Mouse (Mus musculus) B cell, adult 2 months (primary cell): ENCODE measurements around the gene Rcn1.

Experiments used
- DNase-seq, 2 experiments: peaks; one replicate each; pipeline ENCODE4 v3.0.0; 2022

Gene Rcn1

DNA sequence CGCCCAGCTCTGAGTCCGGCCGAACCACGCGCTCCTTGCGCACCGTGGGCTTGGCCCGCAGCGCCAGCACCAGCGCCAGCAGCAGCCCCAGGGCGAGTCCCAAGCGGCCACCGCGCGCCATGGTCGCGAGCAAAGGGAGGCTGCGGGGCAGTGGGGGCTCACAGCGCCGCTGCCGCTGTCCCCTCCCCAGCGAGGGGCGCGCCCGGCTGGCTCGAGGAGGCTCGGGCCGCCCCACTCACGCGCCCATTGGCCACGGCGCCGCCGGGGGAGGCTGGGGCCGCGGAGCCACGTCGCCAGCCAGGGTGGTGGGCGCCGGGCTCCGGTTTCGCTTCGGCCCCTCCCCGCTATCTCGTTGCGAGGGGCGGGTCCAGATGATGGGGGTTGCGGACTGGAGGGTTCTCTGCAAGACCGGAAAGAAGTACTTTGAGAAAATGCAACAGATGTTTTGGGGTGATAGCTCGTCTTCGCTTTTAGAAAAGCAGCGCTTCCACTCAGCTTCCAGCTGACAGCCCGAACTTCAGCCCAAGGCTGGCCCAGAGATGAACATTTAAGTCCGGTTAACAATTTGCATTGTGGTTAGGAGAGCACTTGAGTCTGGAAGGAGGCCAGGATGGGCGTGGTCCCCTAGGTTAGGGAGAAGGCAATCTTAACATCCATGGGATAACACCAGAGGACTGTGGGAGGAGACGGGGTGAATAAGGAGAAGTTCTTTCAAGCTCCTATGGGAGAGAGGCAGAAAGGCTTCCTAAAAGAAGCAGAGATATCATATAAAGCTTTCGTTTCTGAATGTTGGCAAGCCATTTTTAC is at the start of gene Rcn1:
Gene Rcn1 (minus strand): TSS at position 235 of the 807 bp plus-strand sequence.
- DNase-seq: peak; percentile 60 to 61

DNA sequence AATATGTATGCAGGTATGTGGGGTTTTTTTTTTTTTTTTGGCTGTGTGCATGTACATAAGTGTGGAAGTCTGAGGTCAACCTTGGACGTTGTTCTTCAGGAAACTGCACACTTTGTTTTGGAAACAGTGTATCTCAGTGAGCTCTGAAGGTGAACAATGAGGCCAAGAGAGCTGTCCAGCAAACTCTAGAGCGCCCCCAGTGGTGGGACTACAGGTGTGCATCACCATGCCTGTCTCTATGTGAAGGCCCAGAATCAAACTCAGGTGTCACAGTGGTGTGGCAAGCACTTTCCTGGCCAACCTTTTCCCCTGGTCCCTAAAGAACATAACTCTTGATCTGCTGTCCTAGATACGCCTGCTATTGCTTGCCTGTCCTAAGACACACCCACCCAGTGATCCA is 45.0 kb upstream of the Rcn1 start:
- DNase-seq: peak; percentile 5 to 13

- no peak for DNase-seq
These were observed 39.9 kb upstream of the Rcn1 start for GRCm38 (mm10) chr2:105439022-105439421.

DNA sequence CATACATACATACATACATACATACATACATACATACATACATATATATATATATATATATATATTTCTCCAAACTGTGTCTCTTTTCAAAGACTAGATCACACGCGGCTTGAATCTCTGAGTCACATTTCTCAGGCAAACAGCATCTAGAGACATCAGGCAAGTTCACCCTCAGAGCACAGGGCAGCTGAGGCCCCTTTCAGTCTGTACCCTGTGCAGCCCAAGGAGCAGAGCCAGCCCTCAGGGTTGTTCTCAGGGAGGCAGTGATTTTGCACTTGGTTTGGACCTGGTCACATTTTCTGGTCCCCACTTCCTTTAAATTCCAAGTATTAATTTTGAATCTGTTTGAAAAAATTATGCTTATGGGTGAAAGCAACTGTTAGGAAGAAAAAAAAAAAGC is 39.4 kb upstream of the Rcn1 start:
- DNase-seq: no peak

DNA sequence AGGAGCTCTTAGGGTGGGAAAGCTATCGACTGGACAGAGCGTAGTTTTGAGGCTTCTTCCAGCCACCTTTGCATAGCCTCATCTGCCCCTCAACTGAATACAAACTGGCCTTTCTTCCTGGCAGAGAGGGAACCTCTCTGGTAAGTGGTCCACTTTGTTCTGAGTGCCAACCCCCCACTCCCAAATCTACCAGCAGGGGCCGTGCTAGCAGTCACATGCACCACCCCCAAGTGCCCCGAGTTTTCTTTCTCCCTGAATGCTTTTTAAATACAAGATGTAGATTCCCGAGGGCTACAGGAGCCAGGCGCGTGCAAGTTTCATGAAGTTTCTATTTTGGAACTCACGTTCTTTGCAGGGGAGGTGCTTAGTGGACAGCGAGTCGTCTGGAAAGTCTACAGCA is 33.8 kb upstream of the Rcn1 start:
- DNase-seq: no peak

- no peak for DNase-seq
These were observed 31.3 kb upstream of the Rcn1 start for GRCm38 (mm10) chr2:105430373-105430772.

- no peak for DNase-seq
These were observed 30.8 kb upstream of the Rcn1 start for GRCm38 (mm10) chr2:105429899-105430298.

GRCm38 (mm10) chr2:105428467-105428866 is 29.3 kb upstream of the Rcn1 start:
- DNase-seq: no peak

DNA sequence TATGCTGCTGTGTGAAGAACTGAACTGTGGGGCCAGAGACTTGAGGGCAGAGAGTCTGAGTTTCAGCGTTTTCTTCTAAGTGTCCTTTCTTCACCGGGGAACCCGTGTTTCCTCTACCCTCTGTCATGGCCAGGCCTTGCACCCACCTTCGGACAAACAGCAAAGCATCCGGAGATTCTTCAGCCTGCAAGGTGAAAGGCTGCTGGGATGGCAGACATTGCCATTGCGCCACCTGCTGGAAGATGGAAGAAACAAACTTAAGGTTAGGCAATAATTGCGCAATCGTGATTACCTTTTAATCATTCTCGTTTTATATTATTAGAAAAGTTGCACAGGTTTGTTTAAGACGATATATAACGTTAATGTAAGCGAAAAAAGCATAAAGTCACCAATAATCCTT is 28.9 kb upstream of the Rcn1 start:
- DNase-seq: peak; percentile 62 to 64

GRCm38 (mm10) chr2:105427447-105427846 is 28.3 kb upstream of the Rcn1 start:
- no peak for DNase-seq

GRCm38 (mm10) chr2:105418629-105419227 is 19.6 kb upstream of the Rcn1 start:
- DNase-seq: no peak

DNA sequence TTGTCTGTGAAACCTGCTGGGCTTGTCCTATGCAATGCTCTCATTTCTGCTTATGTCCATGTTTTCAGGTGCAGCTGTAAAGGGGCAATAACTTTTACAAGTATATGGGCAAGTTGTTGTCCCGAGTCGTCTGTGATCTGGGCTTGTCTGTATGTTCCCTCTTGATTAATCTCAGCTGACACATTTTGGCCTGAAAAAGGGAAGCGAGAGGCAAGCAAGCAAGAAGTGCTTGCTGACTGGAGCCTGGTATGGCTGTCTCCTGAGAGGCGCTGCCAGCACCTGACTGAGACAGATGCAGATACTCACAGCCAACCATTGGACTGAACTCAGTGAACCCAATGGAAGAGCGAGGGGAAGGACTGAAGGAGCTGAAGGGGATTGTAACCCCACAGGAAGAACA is 18.5 kb upstream of the Rcn1 start:
- DNase-seq: no peak

DNA sequence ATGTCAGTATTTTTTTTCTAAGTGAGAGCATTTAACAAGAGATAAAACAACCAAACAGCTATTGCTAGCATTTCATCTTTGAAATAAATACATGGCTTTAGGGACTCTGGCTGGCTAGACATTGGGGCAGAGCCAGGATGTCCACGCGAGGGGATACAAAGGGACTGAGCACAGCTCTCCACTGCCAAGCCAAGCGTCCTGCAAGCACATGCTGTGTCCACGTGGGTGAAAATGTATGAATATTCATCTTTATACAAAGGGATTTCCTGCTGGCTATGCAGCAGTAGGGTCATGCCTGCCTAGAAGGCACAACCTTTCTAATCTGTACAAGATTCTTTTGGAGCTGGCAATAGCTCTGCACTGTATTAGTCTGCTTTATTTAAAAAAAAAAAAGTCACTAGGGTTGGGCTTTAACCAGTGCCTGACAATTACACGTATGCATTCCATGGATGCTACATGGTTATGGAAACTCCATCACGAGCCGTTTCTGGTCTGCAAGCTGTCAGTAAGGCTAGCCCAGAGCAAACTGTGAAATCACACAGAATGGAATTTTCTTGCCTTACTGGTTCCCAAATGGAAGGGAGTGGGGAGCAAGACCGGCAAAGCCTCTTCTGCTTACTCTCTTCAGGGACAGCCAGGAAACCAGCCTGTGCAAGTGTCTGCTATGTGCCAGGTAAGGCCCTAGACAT is 17.7 kb upstream of the Rcn1 start:
- no peak for DNase-seq

DNA sequence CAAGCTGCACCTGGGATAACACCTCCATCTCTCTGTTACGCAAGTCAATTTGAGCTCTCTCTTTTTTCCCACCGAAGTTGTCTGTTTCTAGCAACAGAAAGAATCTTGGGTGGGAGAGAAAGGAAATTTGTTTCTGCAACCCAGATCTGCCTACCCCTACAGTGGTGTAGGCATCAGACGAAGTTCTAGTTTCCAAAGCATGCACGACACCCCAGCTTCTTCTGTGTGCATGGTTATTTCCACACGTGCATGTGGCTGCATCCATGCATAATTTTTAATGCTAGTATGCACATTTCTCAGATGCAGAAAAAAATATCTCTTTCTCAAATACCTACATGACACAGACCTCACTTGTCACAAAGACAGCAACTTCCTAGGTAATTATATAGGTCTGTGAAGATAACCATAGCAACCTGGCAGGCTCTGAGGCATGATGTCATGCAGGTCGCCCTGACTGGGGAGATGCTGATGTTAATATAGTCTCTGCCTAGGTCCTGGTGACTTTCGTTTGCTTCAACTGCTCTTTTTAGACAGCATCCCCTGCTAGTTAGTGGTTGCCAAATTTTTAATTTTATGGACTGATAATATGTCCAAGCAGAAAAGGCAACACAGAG is 17.0 kb upstream of the Rcn1 start:
- DNase-seq: no peak

DNA sequence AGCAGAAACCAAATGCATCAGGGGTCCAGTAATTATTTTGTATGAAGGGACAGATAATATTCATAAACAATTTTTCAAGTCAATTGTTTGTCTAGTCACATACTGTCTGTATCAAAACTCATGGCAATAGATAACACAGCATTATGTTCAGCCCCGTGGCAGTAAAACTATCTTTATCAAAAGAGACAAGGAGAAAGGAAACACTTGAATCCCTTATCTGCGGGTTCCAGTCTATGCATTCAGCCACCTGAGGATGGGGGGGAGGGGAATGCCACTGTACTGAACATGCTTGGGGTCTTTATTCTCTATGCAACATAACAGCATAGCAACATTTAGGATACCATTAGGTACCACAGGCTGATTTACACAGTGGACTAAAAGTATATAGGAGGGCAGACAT is 15.2 kb upstream of the Rcn1 start:
- no peak for DNase-seq

DNA sequence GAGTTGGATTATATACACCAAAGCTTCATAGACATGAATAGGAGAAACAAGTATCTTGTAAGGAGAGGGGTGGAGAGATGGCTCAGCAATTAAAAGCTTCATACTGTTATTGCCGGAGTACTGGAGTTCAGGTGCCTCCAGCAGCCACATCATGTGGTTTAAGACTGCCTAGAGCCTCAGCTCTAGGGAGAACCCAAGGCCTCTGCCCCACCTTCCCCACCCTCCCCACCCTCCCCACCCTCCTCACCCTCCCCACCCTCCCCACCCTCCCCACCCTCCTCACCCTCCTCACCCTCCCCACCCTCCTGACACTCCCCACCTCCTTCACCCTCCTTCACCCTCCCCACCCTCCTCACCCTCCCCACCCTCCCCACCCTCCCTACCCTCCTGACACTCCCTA is 10.1 kb upstream of the Rcn1 start:
- DNase-seq: no peak

- DNase-seq: no peak
These were observed 9.4 kb upstream of the Rcn1 start for GRCm38 (mm10) chr2:105408511-105408910.

DNA sequence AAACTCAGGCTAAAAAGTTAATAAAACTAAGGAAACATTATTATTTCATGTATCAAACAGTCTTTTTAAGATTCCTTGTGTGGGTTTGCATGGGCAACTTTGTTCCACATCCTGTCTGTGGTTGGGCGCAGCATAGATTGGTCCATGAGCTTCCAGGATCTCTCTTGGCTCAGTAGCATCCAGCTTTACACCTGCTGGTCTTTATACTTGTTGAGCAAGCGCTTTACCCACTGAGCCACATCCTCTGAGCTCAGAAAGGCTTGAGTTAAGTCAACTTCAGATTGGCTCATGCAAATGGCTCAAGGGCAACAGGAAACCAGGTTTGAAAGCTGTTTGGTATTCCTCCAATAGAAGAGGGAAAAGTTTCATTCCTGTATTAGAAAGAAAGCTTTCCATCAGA is 3.1 kb upstream of the Rcn1 start:
- DNase-seq: no peak

DNA sequence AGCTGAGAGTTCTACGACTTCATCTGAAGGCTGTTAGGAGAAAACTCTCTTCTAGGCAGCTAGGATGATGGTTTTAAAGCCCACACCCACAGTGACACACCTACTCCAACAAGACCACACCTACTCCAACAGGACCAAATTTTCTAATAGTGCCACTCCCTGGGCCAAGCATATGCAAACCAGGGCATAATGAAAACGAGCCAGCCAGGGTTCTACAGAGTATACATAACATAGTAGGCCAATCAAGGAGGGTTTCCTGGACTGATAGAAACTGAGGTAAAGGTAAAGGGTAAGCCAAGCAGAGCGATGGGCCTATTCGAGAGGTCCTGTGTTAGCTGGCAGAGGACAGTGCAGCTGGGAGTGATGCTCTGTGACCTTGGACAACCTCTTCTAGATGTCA is 1.4 kb upstream of the Rcn1 start:
- DNase-seq: no peak

GRCm38 (mm10) chr2:105398636-105399084 is 459 bp downstream of the Rcn1 start:
- peak; percentile 61 to 66 for DNase-seq

- DNase-seq: no peak
These were observed 1.5 kb downstream of the Rcn1 start for GRCm38 (mm10) chr2:105397446-105398211.

- DNase-seq: no peak
These were observed 3.1 kb downstream of the Rcn1 start for GRCm38 (mm10) chr2:105396066-105396465.

DNA sequence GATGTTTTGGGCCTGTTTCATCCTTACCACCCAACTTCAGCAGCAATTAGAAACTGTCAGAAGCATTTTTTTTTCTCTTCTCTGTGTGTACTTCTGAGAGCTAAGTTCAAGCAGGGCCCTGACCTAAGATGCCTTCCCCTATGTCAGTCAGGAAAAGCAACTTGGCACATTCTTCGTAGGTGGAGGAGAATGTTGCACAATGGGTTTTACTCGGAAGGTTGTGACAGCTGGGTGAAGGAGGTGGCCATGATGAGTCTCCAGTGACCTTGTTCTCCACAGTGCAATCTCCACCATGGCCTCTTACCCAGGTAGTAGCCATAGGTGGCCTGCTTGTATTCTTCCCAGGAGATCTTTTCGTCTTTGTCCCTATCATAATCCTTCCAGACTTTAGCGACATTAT is 4.7 kb downstream of the Rcn1 start:
- no peak for DNase-seq
